Mouse (Mus musculus): ENCODE measurements around the gene Pwwp2b. TPM values are rescaled to one million over a fixed set of nuclear protein-coding genes. Genes with fewer than 3 reads are reported as not detected.

The Pwwp2b gene
- polyA plus RNA-seq, 1 experiment from 2014 or later = 4.5 TPM

DNA sequence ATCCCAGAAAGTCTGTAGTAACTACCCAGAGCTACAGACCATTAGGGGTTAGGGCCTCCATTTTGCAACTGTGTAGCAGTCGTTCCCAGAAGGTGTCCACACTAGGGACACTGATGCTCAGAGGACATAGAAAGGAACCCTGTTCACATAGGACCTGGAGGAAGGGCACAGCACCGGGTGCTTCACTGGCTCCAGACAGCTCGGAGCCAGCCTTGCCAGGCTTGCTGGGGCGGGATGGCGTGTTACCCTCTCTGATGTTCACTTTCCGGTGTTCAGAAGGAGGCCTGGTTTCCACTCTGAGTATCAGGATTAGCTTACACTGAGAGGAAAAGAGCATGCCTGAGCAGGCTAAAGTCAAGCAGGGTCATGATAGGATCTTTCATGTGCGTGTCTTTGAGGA is 32.3 kb upstream of the Pwwp2b start:
- H3K9me3 ChIP-seq (replicated peaks) = no peaks in the 10 kb centered on the region
- H3K36me3 ChIP-seq (ENCODE audit: poor library complexity, severe bottlenecking) = no peaks in the 10 kb centered on the region
- peaks cover 12% of the 10 kb centered on the region for H3K4me1 ChIP-seq
- no peak overlapping the region for H3K4me3 ChIP-seq
- no peak for ATAC-seq
- no peaks in the 10 kb centered on the region for H3K27me3 ChIP-seq
- 90% methylated on average over 7 of the region's 7 CpGs for WGBS
- H3K27ac ChIP-seq = no peak overlapping the region
- H3K4me2 ChIP-seq = no peak overlapping the region
- H3K9ac ChIP-seq = no peak overlapping the region

DNA sequence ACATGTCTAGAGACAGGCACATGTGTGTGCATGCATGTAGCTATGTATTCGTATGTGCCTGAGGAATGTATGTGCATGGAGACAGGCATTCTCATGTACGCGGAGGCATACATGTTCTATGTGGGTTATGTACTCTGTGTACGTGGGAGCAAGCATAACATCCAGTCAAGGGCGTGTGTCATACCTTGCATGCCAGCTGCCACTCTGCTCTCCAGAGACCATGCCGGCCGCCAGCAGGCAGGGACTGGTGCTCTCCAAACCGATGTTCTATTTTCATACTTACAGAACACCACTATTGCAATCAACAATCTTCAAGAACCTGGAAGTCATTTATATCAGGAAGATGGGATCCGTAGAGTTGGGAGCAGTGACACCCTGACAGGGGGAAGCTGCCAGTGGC is 31.8 kb upstream of the Pwwp2b start:
- Histone ChIP-seq H3K9ac (no peak overlapping the region), H3K27ac (no peak overlapping the region), H3K4me1 (peaks cover 12% of the 10 kb centered on the region), H3K36me3 (ENCODE audit: poor library complexity, severe bottlenecking) (no peaks in the 10 kb centered on the region), H3K27me3 (no peaks in the 10 kb centered on the region), H3K4me3 (no peak overlapping the region), H3K9me3 (replicated peaks) (no peaks in the 10 kb centered on the region), H3K4me2 (no peak overlapping the region)
- WGBS = 95% methylated on average over 9 of the region's 9 CpGs
- no peak for ATAC-seq

DNA sequence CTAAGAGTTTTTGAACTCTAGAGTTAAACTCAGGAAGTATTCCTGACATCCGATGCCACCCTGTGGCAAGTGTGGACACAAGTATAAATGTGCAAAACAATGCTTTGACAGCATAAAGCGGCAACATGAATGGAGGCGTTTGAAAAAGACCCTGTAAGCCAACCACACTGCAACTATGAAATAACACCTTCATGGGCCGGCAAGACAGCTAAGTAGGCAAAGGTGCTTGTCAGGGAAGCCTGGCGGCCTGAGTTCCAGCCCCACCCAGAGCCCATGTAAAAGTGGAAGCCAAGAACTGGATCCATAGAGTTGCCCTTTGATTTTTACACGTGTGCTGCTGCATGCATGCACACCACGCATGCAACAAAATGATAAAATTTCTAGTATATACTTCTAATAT is 31.2 kb upstream of the Pwwp2b start:
- Histone ChIP-seq H3K4me2 (no peak overlapping the region), H3K36me3 (ENCODE audit: poor library complexity, severe bottlenecking) (no peaks in the 10 kb centered on the region), H3K9me3 (replicated peaks) (no peaks in the 10 kb centered on the region), H3K9ac (no peak overlapping the region), H3K27ac (no peak overlapping the region), H3K4me1 (peaks cover 12% of the 10 kb centered on the region), H3K4me3 (no peak overlapping the region), H3K27me3 (no peaks in the 10 kb centered on the region)
- ATAC-seq = no peak
- WGBS = 77% methylated on average over 7 of the region's 7 CpGs

DNA sequence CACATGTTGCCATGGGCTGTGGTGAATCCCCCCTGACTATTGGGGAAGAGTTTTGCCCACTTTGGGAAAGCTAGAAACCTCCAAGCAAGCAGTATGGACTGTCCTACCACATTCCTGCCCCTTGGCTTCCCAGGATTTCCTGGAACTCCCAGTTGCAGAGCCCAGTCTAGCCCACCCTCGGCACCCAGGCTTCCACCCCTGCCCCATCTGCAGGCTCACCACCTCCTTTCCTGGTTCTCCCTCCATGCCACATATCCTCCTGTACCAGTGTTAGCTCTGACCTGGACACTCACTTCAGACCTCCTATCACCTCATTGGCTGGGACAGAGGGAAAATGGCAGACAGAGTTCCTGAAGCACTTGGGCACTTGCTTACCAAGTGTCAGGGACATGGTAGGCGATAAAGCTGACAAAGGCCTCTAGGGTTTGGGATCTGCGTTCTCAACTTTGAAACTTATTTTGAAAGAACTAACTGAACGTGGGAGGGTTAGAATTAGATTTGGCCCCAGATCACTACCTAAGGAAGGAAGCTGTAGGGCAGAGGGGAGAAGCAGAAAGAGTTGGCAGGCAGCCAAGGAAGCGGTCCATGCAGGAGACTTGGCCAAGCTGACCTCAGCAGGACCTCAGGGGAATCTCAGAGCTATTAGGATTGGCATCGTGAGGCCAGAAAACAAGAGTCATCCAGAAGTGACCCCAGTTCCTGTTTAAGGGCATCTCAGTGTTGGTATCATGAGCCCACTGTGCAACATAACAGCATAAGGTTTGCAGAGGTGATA is 29.5 kb upstream of the Pwwp2b start:
- no peak for ATAC-seq

DNA sequence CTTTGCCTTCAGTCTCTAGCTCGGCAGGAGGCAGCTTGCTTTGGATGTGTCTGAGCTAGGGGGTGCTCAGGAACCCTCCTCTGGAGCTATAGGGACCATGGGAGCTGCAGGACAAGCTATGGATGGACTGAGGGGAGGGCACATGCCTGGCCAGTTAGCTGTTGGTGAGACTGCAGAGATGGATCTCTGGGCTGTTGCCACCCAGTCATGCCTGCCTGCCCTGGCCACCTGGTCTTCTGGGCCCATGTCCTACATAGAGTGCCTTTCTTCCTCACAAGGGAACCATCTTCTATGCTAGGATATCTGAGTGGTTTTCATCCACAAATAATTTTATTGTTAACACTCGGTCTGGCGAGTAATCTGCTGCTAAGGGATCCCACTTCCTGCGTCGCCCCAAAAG is 28.8 kb upstream of the Pwwp2b start:
- Histone ChIP-seq H3K36me3 (ENCODE audit: poor library complexity, severe bottlenecking) (no peaks in the 10 kb centered on the region), H3K27ac (no peak overlapping the region), H3K4me1 (no peaks in the 10 kb centered on the region), H3K4me3 (no peak overlapping the region), H3K4me2 (no peak overlapping the region), H3K9me3 (replicated peaks) (no peaks in the 10 kb centered on the region), H3K27me3 (no peaks in the 10 kb centered on the region), H3K9ac (no peak overlapping the region)
- WGBS = 78% methylated on average over 5 of the region's 5 CpGs
- no peak for ATAC-seq

More for the DNA sequence above, 29.5 kb upstream of the Pwwp2b start:
- no peak overlapping the region for H3K27ac ChIP-seq
- H3K4me3 ChIP-seq = no peak overlapping the region
- H3K27me3 ChIP-seq = no peaks in the 10 kb centered on the region
- 76% methylated on average over 6 of the region's 6 CpGs for WGBS
- peaks cover under 1% of the 10 kb centered on the region for H3K4me1 ChIP-seq
- no peaks in the 10 kb centered on the region for H3K9me3 ChIP-seq (replicated peaks)
- H3K36me3 ChIP-seq (ENCODE audit: poor library complexity, severe bottlenecking) = no peaks in the 10 kb centered on the region
- H3K9ac ChIP-seq = no peak overlapping the region
- no peak overlapping the region for H3K4me2 ChIP-seq

DNA sequence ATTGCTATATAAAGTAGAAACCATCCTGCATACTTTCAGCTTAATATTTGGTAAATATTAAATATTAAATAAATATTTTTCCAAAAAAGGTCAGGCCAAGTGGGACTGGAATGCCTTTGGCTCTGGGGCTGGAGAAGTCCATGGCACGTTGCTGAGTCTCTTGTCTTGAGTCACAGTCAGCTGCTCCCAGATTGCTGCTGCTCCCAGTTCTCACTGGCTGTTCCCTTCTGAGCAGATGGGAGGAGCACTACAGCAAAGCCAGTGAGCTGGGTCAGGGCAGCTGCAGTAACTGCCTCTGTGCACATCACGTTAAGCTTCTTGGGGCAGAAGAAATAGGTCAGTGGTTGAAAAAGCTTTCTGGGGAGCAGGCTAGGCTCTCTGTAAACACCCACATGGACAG is 28.0 kb upstream of the Pwwp2b start:
- no peak overlapping the region for H3K27ac ChIP-seq
- H3K4me1 ChIP-seq = no peaks in the 10 kb centered on the region
- H3K4me3 ChIP-seq = no peak overlapping the region
- H3K4me2 ChIP-seq = no peak overlapping the region
- ATAC-seq = no peak
- H3K27me3 ChIP-seq = no peaks in the 10 kb centered on the region
- no peaks in the 10 kb centered on the region for H3K9me3 ChIP-seq (replicated peaks)
- 51% methylated on average over 2 of the region's 2 CpGs for WGBS
- no peaks in the 10 kb centered on the region for H3K36me3 ChIP-seq (ENCODE audit: poor library complexity, severe bottlenecking)
- no peak overlapping the region for H3K9ac ChIP-seq

DNA sequence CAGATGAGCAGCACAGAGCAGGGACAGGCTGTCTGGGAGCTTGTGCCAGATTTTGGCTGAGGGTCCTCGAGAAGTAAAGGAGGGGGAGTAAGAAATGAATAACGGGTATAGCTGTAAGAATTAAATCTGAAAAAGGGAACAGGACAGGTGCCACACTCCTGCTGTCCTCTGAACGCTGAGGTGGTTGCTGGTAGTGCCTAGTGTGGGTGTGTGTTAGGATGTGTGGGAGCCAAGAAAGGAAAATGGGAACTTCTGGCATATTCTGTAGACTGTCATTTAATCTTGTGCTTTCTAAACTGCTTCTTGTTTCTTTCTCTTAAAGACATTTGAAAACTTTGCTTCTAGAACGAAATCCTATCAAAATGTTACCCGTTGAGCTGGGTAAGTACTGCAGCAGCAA is 27.2 kb upstream of the Pwwp2b start:
- WGBS = 81% methylated on average over 5 of the region's 5 CpGs
- Histone ChIP-seq H3K9me3 (replicated peaks) (no peaks in the 10 kb centered on the region), H3K4me1 (no peaks in the 10 kb centered on the region), H3K9ac (no peak overlapping the region), H3K27ac (no peak overlapping the region), H3K36me3 (ENCODE audit: poor library complexity, severe bottlenecking) (no peaks in the 10 kb centered on the region), H3K4me3 (no peak overlapping the region), H3K4me2 (no peak overlapping the region), H3K27me3 (no peaks in the 10 kb centered on the region)
- ATAC-seq = no peak

DNA sequence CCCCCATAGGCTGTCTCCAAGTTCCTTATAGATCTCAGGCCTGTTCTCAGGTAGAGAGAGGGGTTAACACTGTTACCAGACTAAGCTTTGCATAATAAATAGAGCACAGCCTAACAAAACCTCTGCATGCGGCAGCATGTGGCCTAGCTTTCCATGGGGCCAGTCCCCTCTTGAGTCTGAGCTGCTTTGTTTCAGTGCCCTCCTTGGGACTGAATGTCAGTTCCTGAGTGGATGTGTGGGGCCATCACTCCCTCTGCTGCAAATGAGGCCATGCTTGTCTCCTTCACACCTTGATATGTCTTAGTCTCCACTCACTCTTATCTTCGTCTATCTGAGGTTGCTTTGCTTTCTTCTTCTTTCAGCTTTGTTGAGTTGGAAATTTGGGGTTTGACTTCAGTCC is 26.4 kb upstream of the Pwwp2b start:
- no peak overlapping the region for H3K4me3 ChIP-seq
- H3K27me3 ChIP-seq = no peaks in the 10 kb centered on the region
- no peak overlapping the region for H3K9ac ChIP-seq
- no peaks in the 10 kb centered on the region for H3K36me3 ChIP-seq (ENCODE audit: poor library complexity, severe bottlenecking)
- no peak for ATAC-seq
- no peaks in the 10 kb centered on the region for H3K9me3 ChIP-seq (replicated peaks)
- WGBS = 50% methylated on average over 2 of the region's 2 CpGs
- H3K4me2 ChIP-seq = no peak overlapping the region
- no peak overlapping the region for H3K27ac ChIP-seq
- no peaks in the 10 kb centered on the region for H3K4me1 ChIP-seq

DNA sequence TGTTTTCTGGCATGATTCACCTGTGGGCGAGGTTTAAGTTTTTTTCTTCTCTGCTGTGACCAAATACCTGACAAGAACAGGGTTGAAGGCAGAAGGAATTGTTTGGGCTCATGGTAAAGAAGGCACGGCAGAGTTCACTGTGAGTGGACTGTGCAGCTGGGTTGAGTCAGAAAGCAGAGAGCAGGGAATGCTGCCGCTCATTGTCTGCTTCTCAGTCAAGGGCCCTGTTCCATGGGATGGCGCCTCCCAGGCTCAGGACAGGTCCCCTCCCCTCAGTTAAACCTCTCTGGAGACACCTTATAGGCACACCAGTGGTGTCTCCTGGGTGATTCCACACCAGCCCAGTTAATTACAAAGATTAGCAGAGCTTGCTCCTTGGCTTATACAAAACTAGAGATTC is 25.9 kb upstream of the Pwwp2b start:
- no peak overlapping the region for H3K4me2 ChIP-seq
- H3K36me3 ChIP-seq (ENCODE audit: poor library complexity, severe bottlenecking) = no peaks in the 10 kb centered on the region
- H3K4me3 ChIP-seq = no peak overlapping the region
- no peaks in the 10 kb centered on the region for H3K9me3 ChIP-seq (replicated peaks)
- H3K4me1 ChIP-seq = no peaks in the 10 kb centered on the region
- H3K27me3 ChIP-seq = no peaks in the 10 kb centered on the region
- ATAC-seq = no peak
- H3K27ac ChIP-seq = no peak overlapping the region
- WGBS = 74% methylated on average over 4 of the region's 4 CpGs
- H3K9ac ChIP-seq = no peak overlapping the region

DNA sequence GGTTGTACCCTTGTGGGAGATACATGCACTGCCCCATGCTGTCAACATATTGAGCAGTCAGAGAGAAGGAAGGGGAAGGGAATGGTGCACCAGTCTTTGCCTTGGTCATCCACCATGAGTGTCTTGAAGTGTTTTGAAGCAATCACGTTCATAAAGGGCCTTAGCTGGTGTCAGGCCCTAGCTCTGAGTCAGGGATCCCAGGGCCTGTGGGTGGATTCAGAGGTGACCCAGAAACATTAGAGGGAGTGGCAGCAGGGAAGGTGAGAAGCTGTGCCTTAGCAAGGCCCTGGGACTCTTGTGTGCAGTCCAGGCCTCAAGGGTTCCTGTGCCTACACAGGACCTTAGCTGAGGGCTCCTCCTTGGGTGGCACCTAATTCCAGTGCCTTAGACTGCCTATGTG is 24.2 kb upstream of the Pwwp2b start:
- no peak for ATAC-seq
- Histone ChIP-seq H3K27ac (no peak overlapping the region), H3K4me2 (no peak overlapping the region), H3K36me3 (ENCODE audit: poor library complexity, severe bottlenecking) (no peaks in the 10 kb centered on the region), H3K4me3 (no peak overlapping the region), H3K9me3 (replicated peaks) (no peaks in the 10 kb centered on the region), H3K27me3 (no peaks in the 10 kb centered on the region), H3K4me1 (no peaks in the 10 kb centered on the region), H3K9ac (no peak overlapping the region)
- 75% methylated on average over 1 of the region's 1 CpGs for WGBS

DNA sequence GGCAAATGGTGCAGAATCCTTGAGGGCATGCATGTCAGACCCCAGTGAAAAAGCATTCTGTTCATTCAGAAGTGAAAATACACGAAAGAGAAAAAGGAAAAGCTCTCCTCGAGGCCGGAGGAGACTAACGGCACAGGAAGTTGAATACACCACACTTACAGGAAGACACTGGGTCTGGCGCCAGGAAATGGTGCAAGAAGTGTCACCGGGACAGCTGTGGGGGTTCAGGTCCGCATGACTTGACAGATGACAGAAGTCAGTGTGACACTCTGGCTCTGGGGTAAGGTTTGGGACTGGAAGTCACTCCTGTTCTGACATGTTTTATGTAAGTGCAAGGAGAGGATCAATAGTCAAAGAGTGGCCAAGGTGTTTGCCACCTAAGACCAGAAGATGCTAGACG is 23.6 kb upstream of the Pwwp2b start:
- Histone ChIP-seq H3K9ac (no peak overlapping the region), H3K27ac (no peak overlapping the region), H3K36me3 (ENCODE audit: poor library complexity, severe bottlenecking) (no peaks in the 10 kb centered on the region), H3K9me3 (replicated peaks) (no peaks in the 10 kb centered on the region), H3K4me1 (no peaks in the 10 kb centered on the region), H3K4me2 (no peak overlapping the region), H3K27me3 (no peaks in the 10 kb centered on the region), H3K4me3 (no peak overlapping the region)
- WGBS = 83% methylated on average over 8 of the region's 8 CpGs
- no peak for ATAC-seq

DNA sequence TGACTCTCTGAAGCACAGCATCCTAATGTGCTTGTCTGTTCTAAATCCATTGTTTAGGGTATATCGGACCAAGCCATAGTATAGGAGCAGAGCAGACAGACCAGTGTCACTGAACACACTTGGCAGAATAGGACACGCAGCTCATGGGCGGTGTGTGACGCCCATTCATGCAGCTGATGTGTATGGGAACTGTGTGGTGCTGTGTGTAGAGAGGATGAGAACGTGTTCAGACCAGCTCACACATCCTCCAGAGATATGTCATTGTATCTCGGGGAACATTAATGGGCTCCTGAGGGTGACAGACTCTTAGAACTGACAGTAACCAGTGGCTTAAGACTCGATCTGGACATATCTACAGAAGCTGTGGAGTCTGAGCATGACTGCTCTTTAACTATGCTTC is 21.9 kb upstream of the Pwwp2b start:
- no peak for ATAC-seq
- Histone ChIP-seq H3K4me3 (no peak overlapping the region), H3K36me3 (ENCODE audit: poor library complexity, severe bottlenecking) (no peaks in the 10 kb centered on the region), H3K4me2 (no peak overlapping the region), H3K4me1 (no peaks in the 10 kb centered on the region), H3K9me3 (replicated peaks) (no peaks in the 10 kb centered on the region), H3K27ac (no peak overlapping the region), H3K9ac (no peak overlapping the region), H3K27me3 (no peaks in the 10 kb centered on the region)
- WGBS = 85% methylated on average over 7 of the region's 7 CpGs

DNA sequence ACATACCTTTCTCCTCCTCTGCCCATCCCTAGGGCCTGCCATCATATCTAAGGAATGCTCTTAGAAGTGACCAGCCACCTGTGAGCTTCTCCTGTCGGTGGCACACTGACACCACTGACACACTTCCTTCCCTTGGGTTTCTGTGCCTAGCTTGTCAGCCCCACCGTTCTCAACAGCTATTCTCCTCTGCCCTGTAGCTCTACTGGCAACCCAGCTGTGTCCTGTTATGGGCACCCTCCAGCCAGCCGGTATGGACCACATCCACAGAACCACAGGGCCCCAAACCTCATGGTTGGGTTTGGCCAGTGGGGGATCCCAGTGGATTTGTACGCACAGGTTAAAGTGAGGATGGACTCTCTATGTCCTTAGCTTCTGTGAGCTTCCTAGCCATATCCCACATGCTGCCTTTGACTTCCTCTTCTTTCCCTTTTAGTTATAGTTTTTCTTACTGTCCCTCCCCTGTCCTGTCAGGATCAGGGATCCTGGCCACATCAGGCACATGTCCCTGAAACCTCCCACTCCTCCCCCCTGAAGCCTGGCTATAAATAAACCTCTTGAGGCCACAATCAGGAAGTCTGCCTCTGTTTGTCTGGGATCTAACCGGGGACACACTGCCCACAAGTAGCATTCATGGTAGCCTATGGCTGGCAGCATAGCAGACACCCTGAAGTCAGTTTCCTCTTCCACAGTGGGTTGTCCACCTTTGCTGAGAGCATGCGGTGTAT is 19.7 kb upstream of the Pwwp2b start:
- Histone ChIP-seq H3K9me3 (replicated peaks) (no peaks in the 10 kb centered on the region), H3K27ac (no peak overlapping the region), H3K4me3 (no peak overlapping the region), H3K9ac (no peak overlapping the region), H3K4me2 (no peak overlapping the region), H3K27me3 (no peaks in the 10 kb centered on the region), H3K4me1 (no peaks in the 10 kb centered on the region), H3K36me3 (ENCODE audit: poor library complexity, severe bottlenecking) (no peaks in the 10 kb centered on the region)
- ATAC-seq = no peak
- WGBS = 82% methylated on average over 6 of the region's 6 CpGs
